Mouse (Mus musculus): ENCODE measurements at regions not wholly inside any gene's neighbourhood (a gene's known extent, or its start where the extent isn't known, plus 50 kb on each side); places are given as distances from the start of the nearest gene placed in this dataset.

GRCm38 (mm10) chr5:116829771-116830170 is 238.2 kb upstream of the Srrm4 start:
- WGBS, result 14% methylated on average over 11 of the region's 11 CpGs
- Histone ChIP-seq H3K4me3 (replicated peaks; ENCODE audit: low read depth, low read length) (no peak overlapping the region), H3K36me3 (ENCODE audit: control insufficient read depth, insufficient read depth, low read length) (no peaks in the 10 kb centered on the region), H3K4me2 (ENCODE audit: low read length) (no peak overlapping the region), H3K27me3 (ENCODE audit: control insufficient read depth, insufficient read depth, low read length) (no peaks in the 10 kb centered on the region), H3K9ac (replicated peaks; ENCODE audit: low read length) (no peak overlapping the region), H3K4me1 (ENCODE audit: control insufficient read depth, insufficient read depth, low read length) (0 out of 2 replicates have a peak, but pooled peaks cover 3% of the 10 kb centered on the region), H3K9me3 (ENCODE audit: control insufficient read depth, low read length) (no peaks in the 10 kb centered on the region), H3K27ac (replicated peaks; ENCODE audit: low read depth, low read length) (no peak overlapping the region)
- ATAC-seq (ENCODE audit: low FRiP score, low TSS enrichment) (no peak), DNase-seq (peak; percentile 44)

GRCm38 (mm10) chr5:116823260-116823659 is 231.6 kb upstream of the Srrm4 start:
- no peaks in the 10 kb centered on the region for H3K9me3 ChIP-seq (ENCODE audit: control insufficient read depth, low read length)
- H3K36me3 ChIP-seq (ENCODE audit: control insufficient read depth, insufficient read depth, low read length), result no peaks in the 10 kb centered on the region
- peaks cover 5% of the 10 kb centered on the region; the same call in 1 of the 2 replicates for H3K4me1 ChIP-seq (ENCODE audit: control insufficient read depth, insufficient read depth, low read length)
- WGBS, result 71% methylated on average over 3 of the region's 3 CpGs
- no peak overlapping the region for H3K27ac ChIP-seq (replicated peaks; ENCODE audit: low read depth, low read length)
- no peak overlapping the region for H3K4me3 ChIP-seq (replicated peaks; ENCODE audit: low read depth, low read length)
- H3K27me3 ChIP-seq (ENCODE audit: control insufficient read depth, insufficient read depth, low read length), result no peaks in the 10 kb centered on the region
- H3K9ac ChIP-seq (replicated peaks; ENCODE audit: low read length), result no peak overlapping the region
- no peak for DNase-seq
- H3K4me2 ChIP-seq (ENCODE audit: low read length), result no peak overlapping the region
- ATAC-seq (ENCODE audit: low FRiP score, low TSS enrichment), result no peak

DNA sequence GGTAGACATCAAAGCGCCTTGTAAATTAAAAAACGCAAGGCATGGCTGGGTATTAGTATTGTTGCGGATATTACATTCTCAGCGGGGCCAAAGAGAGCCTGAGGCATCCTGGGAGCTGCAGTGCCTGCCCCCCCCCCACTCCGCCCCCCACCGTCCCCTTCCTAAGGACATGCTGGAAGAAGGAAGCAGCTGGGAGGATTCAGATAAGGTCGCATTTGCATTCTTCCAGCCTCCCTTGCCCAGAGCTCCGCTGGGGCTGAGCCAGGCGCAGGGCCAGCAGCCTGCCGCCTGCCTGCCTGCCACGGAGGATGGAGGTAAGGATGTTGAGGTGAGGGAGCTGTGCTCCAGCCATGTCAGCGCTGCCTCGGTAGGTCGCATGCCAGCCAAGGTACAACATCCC is 230.5 kb upstream of the Srrm4 start:
- no peaks in the 10 kb centered on the region for H3K27me3 ChIP-seq (ENCODE audit: control insufficient read depth, insufficient read depth, low read length)
- H3K9me3 ChIP-seq (ENCODE audit: control insufficient read depth, low read length), result no peaks in the 10 kb centered on the region
- H3K4me3 ChIP-seq (replicated peaks; ENCODE audit: low read depth, low read length), result no peak overlapping the region
- H3K36me3 ChIP-seq (ENCODE audit: control insufficient read depth, insufficient read depth, low read length), result no peaks in the 10 kb centered on the region
- DNase-seq, result peak; percentile 82
- peaks cover 5% of the 10 kb centered on the region; the same call in 1 of the 2 replicates for H3K4me1 ChIP-seq (ENCODE audit: control insufficient read depth, insufficient read depth, low read length)
- 19% methylated on average over 14 of the region's 14 CpGs for WGBS
- H3K27ac ChIP-seq (replicated peaks; ENCODE audit: low read depth, low read length), result peak overlapping the region; percentile 83
- peak overlapping the region; percentile 1; the same call in 1 of the 2 replicates for H3K9ac ChIP-seq (replicated peaks; ENCODE audit: low read length)
- peak overlapping the region; percentile 25; the same call in 1 of the 2 replicates for H3K4me2 ChIP-seq (ENCODE audit: low read length)
- ATAC-seq (ENCODE audit: low FRiP score, low TSS enrichment), result peak; percentile 68

DNA sequence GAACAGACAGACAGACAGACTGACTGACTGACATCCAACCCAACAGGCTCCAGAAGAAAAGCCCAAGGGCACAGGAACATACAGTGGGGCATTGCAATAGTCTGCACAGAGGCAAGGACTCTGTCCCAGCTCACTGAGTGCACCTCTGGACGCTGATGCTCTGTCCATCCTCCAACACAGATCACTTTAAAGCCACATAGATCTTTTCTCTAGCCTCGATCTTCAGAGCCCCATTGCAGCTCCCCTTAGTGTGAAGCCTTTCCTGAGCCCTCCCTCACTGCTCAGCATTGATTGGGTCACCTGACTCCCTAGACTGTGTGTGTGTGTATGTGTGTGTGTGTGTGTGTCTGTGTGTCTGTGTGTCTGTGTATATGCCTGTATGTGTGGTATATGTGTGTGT is 218.2 kb upstream of the Srrm4 start:
- no peaks in the 10 kb centered on the region for H3K36me3 ChIP-seq (ENCODE audit: control insufficient read depth, insufficient read depth, low read length)
- H3K4me1 ChIP-seq (ENCODE audit: control insufficient read depth, insufficient read depth, low read length), result peaks cover 18% of the 10 kb centered on the region
- peak; percentile 64 for DNase-seq
- H3K4me2 ChIP-seq (ENCODE audit: low read length), result peak overlapping the region; percentile 41
- peak overlapping the region; percentile 42; the same call in 1 of the 2 replicates for H3K9ac ChIP-seq (replicated peaks; ENCODE audit: low read length)
- no peaks in the 10 kb centered on the region for H3K27me3 ChIP-seq (ENCODE audit: control insufficient read depth, insufficient read depth, low read length)
- peak overlapping the region; percentile 93 for H3K27ac ChIP-seq (replicated peaks; ENCODE audit: low read depth, low read length)
- no peaks in the 10 kb centered on the region for H3K9me3 ChIP-seq (ENCODE audit: control insufficient read depth, low read length)
- 6% methylated on average over 2 of the region's 2 CpGs for WGBS
- ATAC-seq (ENCODE audit: low FRiP score, low TSS enrichment), result peak; percentile 37; the same call in 1 of the 2 replicates
- H3K4me3 ChIP-seq (replicated peaks; ENCODE audit: low read depth, low read length), result no peak overlapping the region

GRCm38 (mm10) chr5:116809001-116809759 is 217.6 kb upstream of the Srrm4 start:
- peaks cover 18% of the 10 kb centered on the region for H3K4me1 ChIP-seq (ENCODE audit: control insufficient read depth, insufficient read depth, low read length)
- no peaks in the 10 kb centered on the region for H3K9me3 ChIP-seq (ENCODE audit: control insufficient read depth, low read length)
- no peak overlapping the region for H3K4me3 ChIP-seq (replicated peaks; ENCODE audit: low read depth, low read length)
- H3K4me2 ChIP-seq (ENCODE audit: low read length), result peak overlapping the region; percentile 41
- no peaks in the 10 kb centered on the region for H3K27me3 ChIP-seq (ENCODE audit: control insufficient read depth, insufficient read depth, low read length)
- ATAC-seq (ENCODE audit: low FRiP score, low TSS enrichment) (peak; percentile 86), DNase-seq (peak; percentile 89)
- H3K36me3 ChIP-seq (ENCODE audit: control insufficient read depth, insufficient read depth, low read length), result no peaks in the 10 kb centered on the region
- H3K27ac ChIP-seq (replicated peaks; ENCODE audit: low read depth, low read length), result peak overlapping the region; percentile 93
- H3K9ac ChIP-seq (replicated peaks; ENCODE audit: low read length), result peak overlapping the region; percentile 42; the same call in 1 of the 2 replicates
- 4% methylated on average over 17 of the region's 17 CpGs for WGBS

- H3K9me3 ChIP-seq (ENCODE audit: control insufficient read depth, low read length), result no peaks in the 10 kb centered on the region
- H3K9ac ChIP-seq (replicated peaks; ENCODE audit: low read length), result no peak overlapping the region
- WGBS, result 50% methylated on average over 2 of the region's 2 CpGs
- no peaks in the 10 kb centered on the region for H3K36me3 ChIP-seq (ENCODE audit: control insufficient read depth, insufficient read depth, low read length)
- ATAC-seq (ENCODE audit: low FRiP score, low TSS enrichment), result no peak
- H3K4me1 ChIP-seq (ENCODE audit: control insufficient read depth, insufficient read depth, low read length), result no peaks in the 10 kb centered on the region
- H3K27me3 ChIP-seq (ENCODE audit: control insufficient read depth, insufficient read depth, low read length), result no peaks in the 10 kb centered on the region
- H3K4me3 ChIP-seq (replicated peaks; ENCODE audit: low read depth, low read length), result no peak overlapping the region
- no peak overlapping the region for H3K4me2 ChIP-seq (ENCODE audit: low read length)
- DNase-seq, result no peak
- no peak overlapping the region for H3K27ac ChIP-seq (replicated peaks; ENCODE audit: low read depth, low read length)
These were observed 205.8 kb upstream of the Srrm4 start for GRCm38 (mm10) chr5:116797460-116797859.

- Histone ChIP-seq H3K36me3 (ENCODE audit: control insufficient read depth, insufficient read depth, low read length) (no peaks in the 10 kb centered on the region), H3K4me2 (ENCODE audit: low read length) (no peak overlapping the region), H3K27me3 (ENCODE audit: control insufficient read depth, insufficient read depth, low read length) (no peaks in the 10 kb centered on the region), H3K9ac (replicated peaks; ENCODE audit: low read length) (no peak overlapping the region), H3K4me3 (replicated peaks; ENCODE audit: low read depth, low read length) (no peak overlapping the region), H3K4me1 (ENCODE audit: control insufficient read depth, insufficient read depth, low read length) (no peaks in the 10 kb centered on the region), H3K9me3 (ENCODE audit: control insufficient read depth, low read length) (no peaks in the 10 kb centered on the region), H3K27ac (replicated peaks; ENCODE audit: low read depth, low read length) (0 out of 2 replicates have a peak overlapping the region, but pooled peaks have one; percentile 22)
- ATAC-seq (ENCODE audit: low FRiP score, low TSS enrichment) (no peak), DNase-seq (peak; percentile 67)
- WGBS, result 21% methylated on average over 5 of the region's 5 CpGs
These were observed 203.6 kb upstream of the Srrm4 start for GRCm38 (mm10) chr5:116795169-116795568.

DNA sequence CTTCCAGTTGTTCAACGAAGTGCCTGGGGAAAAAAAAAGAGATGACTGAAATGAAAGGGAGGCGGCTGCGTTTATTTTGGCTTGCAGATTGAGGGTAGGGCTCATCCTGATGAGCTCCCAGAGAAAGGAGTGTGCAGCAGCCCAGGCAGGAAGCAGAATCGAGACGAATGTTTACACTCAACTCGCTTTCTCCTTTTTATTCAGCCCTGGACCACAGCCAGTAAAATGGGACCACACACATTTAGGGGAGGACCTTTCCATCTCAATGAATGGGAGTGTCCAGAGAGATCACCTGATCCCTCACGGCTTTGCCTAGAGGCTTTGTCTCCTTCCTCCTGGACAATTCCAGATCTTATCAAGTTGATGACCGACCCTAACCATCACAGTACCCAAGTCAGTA is 198.8 kb upstream of the Srrm4 start:
- ATAC-seq (ENCODE audit: low FRiP score, low TSS enrichment) (no peak), DNase-seq (no peak)
- Histone ChIP-seq H3K9ac (replicated peaks; ENCODE audit: low read length) (no peak overlapping the region), H3K36me3 (ENCODE audit: control insufficient read depth, insufficient read depth, low read length) (no peaks in the 10 kb centered on the region), H3K27ac (replicated peaks; ENCODE audit: low read depth, low read length) (no peak overlapping the region), H3K4me3 (replicated peaks; ENCODE audit: low read depth, low read length) (no peak overlapping the region), H3K4me2 (ENCODE audit: low read length) (no peak overlapping the region), H3K4me1 (ENCODE audit: control insufficient read depth, insufficient read depth, low read length) (no peaks in the 10 kb centered on the region), H3K9me3 (ENCODE audit: control insufficient read depth, low read length) (no peaks in the 10 kb centered on the region), H3K27me3 (ENCODE audit: control insufficient read depth, insufficient read depth, low read length) (no peaks in the 10 kb centered on the region)
- 70% methylated on average over 8 of the region's 8 CpGs for WGBS

- H3K4me2 ChIP-seq (ENCODE audit: low read length), result no peak overlapping the region
- H3K9me3 ChIP-seq (ENCODE audit: control insufficient read depth, low read length), result no peaks in the 10 kb centered on the region
- no peaks in the 10 kb centered on the region for H3K27me3 ChIP-seq (ENCODE audit: control insufficient read depth, insufficient read depth, low read length)
- H3K27ac ChIP-seq (replicated peaks; ENCODE audit: low read depth, low read length), result no peak overlapping the region
- 84% methylated on average over 9 of the region's 9 CpGs for WGBS
- H3K9ac ChIP-seq (replicated peaks; ENCODE audit: low read length), result no peak overlapping the region
- DNase-seq (no peak), ATAC-seq (ENCODE audit: low FRiP score, low TSS enrichment) (no peak)
- no peaks in the 10 kb centered on the region for H3K4me1 ChIP-seq (ENCODE audit: control insufficient read depth, insufficient read depth, low read length)
- no peak overlapping the region for H3K4me3 ChIP-seq (replicated peaks; ENCODE audit: low read depth, low read length)
- H3K36me3 ChIP-seq (ENCODE audit: control insufficient read depth, insufficient read depth, low read length), result no peaks in the 10 kb centered on the region
These were observed 198.2 kb upstream of the Srrm4 start for GRCm38 (mm10) chr5:116789859-116790258.
